ENCODE assay signal across 11 mouse cellular contexts in genomic region chrX:157269726-157270305, GRCm38 (mm10).
"Had no signal": no experiment of that assay in that cellular context is flagged by ENCODE, and none has a peak within 500 bp of the region (broad histone marks: within the 10 kb centered on the region; RNA-seq: fewer than 3 reads in every experiment).

No protein-coding gene starts in this region.

- H3K9ac ChIP-seq: limb, embryonic 13.5 days; liver, embryonic 14.5 days; midbrain, embryonic 12.5 days; stomach, embryonic 15.5 days had no signal

- H3K27me3 ChIP-seq: limb, embryonic 13.5 days; midbrain, embryonic 12.5 days; stomach, embryonic 15.5 days had no signal

- H3K27ac ChIP-seq: limb, embryonic 13.5 days; liver, embryonic 14.5 days; midbrain, embryonic 12.5 days; stomach, embryonic 15.5 days had no signal

- H3K4me3 ChIP-seq: limb, embryonic 13.5 days; midbrain, embryonic 12.5 days; stomach, embryonic 15.5 days had no signal

- H3K9me3 ChIP-seq: limb, embryonic 13.5 days; midbrain, embryonic 12.5 days; stomach, embryonic 15.5 days had no signal

- H3K4me2 ChIP-seq: limb, embryonic 13.5 days; midbrain, embryonic 12.5 days; stomach, embryonic 15.5 days had no signal

- DNase-seq: kidney, postnatal 25 days; left cerebral cortex, postnatal 4 days; lung, adult 18-20 months; right cerebral cortex, postnatal 14 days; thymus, adult 2 months; thymus, postnatal 25 days had no signal

- H3K4me1 ChIP-seq: limb, embryonic 13.5 days; midbrain, embryonic 12.5 days; stomach, embryonic 15.5 days had no signal

- ATAC-seq: midbrain, embryonic 16.5 days had no signal

- H3K36me3 ChIP-seq: limb, embryonic 13.5 days; midbrain, embryonic 12.5 days; stomach, embryonic 15.5 days had no signal
